Mouse (Mus musculus): Measurements from ENCODE around the gene Erp29.

The Erp29 gene

DNA sequence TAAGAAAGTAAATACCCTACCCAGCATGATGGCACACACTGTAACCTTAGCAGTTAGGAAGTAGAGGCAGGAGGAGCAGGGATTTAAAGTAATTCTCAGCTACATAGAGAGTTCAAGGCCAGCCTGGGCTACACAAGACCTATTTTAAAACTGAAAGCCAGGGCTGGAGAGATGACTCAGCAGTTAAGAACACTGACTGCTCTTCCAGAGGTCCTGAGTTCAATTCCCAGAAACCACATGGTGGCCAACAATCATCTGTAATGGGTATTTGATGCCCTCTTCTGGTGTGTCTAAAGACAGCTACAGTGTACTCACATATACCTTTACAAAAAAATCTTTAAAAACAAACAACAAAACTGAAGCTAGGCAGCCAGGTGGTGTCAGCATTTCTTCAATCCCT, 62.6 kb downstream of the Erp29 start:
- no peak for DNase-seq (ENCODE audit: low read depth, low spot score)

DNA sequence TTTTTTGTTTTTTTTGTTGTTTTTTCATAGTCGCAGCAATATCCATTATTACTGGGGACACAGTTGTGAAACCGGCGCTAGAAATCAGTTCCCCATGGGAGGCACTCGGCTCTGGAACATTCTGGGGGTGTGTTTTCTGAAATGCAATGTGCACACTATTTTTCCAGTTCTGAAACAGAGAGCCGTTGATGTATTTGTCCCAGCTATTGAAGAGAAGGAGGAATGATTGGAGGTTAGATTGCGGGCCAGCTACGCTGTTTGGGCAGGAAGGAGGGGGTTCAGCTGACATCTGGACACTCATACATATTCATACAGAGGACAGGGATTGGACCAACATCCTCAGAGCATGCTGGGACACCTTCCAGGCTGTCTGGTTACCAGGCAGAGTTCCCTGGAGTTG, 63.2 kb downstream of the Erp29 start:
- no peak for DNase-seq (ENCODE audit: low read depth, low spot score)

GRCm38 (mm10) chr5:121387126-121387525, 65.2 kb downstream of the Erp29 start:
- DNase-seq (ENCODE audit: low read depth, low spot score): no peak

- no peak for DNase-seq (ENCODE audit: low read depth, low spot score)
These were observed 66.0 kb downstream of the Erp29 start for GRCm38 (mm10) chr5:121386120-121386909.

GRCm38 (mm10) chr5:121385461-121386119, 66.7 kb downstream of the Erp29 start, which contains the start of gene Trafd1:
TSS of gene Trafd1 (minus strand) at chr5:121385632.
- DNase-seq (ENCODE audit: low read depth, low spot score): peak; percentile 93

DNA sequence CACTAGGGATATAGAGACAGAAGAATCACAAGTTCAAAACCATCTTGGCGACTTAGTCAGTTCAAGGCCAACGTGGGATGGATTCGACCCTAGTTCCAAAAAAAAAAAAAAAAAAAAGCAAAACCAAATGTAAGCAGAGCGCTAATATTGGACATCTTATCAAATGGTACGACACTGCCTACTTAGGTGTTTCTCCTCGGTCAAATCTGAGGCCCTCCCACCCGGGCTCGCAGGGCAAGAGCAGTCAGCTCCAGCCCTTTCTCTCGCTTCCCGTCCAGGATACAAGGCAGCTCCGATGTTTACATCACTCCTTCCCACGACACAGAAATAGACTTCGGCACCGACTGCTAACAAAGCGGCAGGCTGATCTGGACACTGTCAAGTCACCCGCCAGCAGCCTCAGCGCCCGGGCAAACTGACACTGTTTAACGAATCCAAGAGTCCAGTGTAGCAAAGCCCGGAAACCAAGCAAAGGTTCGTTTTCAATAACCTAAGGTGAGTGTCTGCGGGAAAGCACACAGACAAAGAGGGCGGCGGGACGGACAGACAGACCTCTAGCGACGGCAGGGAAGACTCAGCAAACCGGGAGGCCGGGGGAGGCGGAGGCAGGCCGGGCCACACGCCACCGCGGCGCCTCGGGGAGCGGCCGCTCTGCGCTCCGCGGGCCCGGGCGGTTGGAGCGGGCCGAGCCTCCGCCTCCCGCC, 67.4 kb downstream of the Erp29 start:
- DNase-seq (ENCODE audit: low read depth, low spot score): peak; percentile 76

- peak; percentile 81 for DNase-seq (ENCODE audit: low read depth, low spot score)
These were observed 68.2 kb downstream of the Erp29 start for GRCm38 (mm10) chr5:121383857-121384756.

DNA sequence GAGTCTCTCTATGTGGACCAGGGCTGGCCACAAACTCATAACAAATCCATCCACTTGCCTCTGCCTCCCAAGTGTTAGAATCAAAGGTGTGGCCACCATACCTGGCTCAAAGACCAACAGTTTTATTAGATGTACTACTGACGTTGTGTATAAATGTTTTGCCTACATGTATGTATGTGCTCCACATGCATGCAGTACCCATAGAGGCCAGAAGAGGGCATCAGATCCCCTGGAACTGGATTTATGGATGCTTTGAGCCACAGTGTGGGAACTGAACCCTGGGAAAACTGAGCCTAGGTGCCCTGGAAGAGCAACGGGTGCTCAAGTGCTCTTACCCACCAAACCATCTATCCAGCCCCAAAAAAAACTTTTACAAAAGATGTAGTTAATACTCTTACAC, 71.6 kb downstream of the Erp29 start:
- DNase-seq (ENCODE audit: low read depth, low spot score): peak; percentile 37

- DNase-seq (ENCODE audit: low read depth, low spot score): no peak
These were observed 73.5 kb downstream of the Erp29 start for GRCm38 (mm10) chr5:121378678-121379256.
